Mouse (Mus musculus): ENCODE data around the gene Vill.

The Vill gene

DNA sequence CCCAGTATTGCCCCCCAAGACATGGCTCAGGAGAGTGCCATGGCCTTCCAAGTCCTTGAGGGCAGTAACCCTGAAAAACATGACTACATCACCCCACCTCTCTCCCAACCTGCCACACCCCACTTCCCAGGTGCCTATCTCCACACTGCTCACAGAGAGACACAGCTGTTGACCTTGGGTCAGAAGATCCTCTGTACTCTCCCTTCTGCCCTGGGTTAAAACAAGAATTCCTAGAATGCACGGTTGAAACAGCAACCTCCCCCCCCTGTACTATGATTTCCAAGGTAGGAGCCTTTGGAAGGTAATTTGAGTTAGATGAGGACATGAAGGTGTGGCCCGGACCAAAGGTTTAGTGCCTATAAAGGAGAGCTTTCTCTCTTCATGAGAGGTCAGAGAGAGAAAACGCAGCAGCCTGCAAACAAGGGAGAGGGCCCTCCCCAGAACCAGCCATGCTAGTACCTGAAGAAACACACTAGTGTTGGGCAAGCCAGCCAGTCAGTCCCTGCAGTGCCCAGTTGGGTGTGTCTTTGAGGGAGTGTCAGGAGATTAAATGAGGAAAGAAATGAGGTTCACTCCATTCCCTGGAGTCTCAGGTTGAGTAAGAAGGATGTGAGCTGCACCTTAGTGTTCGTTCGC is 27.6 kb downstream of the Vill start:
- DNase-seq (ENCODE audit: low read depth, low spot score), result no peak

DNA sequence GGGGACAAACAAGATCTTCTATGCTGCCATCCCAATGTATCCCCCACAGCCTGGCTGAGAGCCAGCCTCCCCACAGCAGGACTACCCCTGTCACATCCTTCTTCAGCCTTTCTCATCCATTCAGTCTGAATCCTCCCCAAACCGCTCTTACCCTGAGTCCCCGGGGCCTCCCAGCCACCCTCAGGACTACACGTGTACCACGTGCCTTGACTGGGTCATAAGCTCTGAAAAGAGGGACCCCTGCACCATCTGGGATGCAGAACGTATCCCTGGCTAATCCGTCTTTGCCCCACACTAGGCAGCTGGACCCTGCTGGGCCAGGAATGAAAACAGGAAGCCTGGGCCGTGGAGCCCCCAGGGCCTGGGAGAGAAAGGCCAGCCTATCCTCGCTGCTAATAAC is 29.5 kb downstream of the Vill start:
- peak; percentile 52 for DNase-seq (ENCODE audit: low read depth, low spot score)

DNA sequence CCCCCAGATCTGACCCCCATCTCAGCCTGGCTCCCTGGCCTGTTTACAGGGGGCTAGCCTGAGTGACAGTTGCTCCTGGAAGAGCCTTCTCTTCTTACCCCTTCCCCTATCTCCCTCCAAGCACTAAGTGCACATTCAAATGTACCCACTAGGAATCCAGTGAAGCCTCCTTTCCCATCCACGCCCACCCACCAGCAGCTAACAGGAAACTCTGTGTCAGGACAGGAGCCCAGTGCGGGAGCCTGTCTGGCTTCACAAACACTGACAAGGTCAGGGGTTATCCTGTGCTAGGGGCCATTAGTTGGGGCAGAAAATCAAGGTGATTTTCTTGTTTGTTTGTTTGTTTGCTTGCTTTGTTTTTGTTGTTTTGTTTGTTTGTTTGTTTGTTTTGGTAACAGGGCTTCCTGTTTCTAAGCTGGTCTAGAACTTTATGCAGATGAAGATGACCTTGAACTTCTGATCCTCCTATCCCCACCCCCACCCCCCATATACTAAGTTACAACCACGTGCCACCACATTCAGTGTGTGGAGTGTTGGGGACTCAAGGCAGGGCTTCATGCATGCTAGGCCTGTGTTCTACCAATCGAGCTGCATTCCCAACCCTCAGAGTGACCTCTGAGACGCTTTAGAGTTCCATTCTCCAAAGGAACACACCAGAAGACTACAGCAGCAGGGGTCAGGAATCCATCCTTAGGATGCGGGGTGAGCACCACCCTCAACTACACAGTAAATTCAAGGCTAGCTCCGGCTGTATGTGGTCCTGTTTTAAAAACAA is 30.3 kb downstream of the Vill start:
- no peak for DNase-seq (ENCODE audit: low read depth, low spot score)

DNA sequence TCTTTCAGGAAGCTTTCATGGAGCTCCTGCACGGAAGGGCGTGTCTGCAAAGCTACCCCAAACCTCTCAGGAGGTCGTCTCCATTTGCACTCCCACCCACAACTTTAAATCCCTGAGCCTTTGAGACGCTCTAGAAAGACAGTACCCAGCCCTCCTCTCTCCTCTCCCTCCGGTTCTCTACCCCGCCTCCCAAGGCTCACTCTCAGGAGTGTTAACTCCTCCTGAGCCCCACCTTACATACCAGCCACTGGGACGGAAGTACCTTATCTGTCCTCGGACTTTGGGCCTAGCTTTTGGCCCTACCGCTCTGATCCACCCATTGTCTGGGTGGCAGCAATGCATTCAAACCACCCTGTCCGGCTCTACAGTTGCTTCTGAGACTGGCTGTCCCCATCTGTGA is 31.4 kb downstream of the Vill start:
- DNase-seq (ENCODE audit: low read depth, low spot score), result no peak

DNA sequence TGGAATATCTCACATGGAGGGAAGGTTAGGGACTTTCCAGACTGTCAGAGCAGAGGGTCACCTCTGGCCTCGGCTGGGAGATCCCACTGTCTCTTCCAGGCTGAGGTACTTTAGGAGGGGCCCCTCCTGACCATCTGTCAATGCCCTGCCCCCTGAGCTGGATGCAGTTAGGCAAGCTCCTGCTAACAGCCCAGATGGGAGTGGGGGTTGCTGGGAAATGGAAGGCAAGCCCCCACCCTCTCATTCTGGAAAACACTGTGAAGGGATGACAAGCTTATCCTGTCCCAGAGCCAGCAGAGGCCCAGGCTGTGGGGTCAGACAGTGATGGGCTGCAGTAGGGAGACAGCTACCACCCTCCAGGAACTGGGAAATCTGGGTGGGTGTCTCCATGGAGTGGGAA is 33.9 kb downstream of the Vill start:
- DNase-seq (ENCODE audit: low read depth, low spot score), result peak; percentile 46

DNA sequence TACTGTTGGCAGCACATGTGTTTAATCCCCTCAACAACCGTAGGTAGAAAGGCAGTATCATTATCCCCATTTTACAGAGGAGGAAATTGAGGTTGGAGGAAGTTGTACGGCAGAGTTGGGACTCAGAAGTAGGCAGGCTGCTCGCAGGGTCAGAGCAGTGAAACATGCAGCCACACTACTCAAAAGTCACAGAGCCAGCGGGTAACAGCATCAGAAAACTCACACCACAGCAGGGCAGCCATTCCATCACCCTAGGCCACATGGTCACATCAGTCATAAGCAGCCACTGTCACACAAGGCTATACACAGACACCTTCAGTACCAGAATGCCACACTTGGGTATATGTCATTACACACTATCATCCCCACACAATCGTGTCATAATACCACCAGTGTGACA is 34.7 kb downstream of the Vill start:
- DNase-seq (ENCODE audit: low read depth, low spot score), result no peak

DNA sequence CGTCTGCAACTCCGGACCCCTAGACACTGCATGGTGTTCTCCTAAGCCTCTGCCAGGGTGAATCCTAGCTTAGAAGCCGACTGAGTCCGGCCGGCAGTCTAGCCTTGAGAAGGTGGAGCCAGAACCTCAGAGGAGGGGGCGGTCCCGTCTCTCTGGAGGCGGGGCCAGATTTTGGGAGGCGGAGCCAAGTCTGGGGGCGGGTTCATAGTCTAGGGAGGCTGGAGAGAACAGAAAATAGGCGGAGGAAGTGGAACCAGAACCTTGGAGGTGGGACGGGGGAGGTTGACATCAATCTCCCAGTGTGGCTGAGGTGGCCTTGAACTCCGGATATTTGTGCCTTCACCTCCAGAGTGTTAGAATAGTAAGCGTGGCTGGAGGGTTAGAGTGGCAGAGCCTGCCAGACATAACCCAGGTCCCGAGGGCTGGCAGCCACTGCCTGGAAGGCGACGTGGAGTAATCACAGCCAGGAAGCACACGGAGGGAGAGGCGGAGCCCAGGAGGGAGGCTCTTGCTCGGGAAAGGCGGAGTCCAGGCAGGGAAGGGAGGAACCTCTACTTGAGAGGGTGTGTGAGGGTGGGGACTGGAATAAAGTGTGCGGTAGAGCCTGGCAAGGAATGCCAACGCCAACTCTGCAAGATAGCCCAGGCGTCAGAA is 35.7 kb downstream of the Vill start:
- peak; percentile 87 for DNase-seq (ENCODE audit: low read depth, low spot score)

DNA sequence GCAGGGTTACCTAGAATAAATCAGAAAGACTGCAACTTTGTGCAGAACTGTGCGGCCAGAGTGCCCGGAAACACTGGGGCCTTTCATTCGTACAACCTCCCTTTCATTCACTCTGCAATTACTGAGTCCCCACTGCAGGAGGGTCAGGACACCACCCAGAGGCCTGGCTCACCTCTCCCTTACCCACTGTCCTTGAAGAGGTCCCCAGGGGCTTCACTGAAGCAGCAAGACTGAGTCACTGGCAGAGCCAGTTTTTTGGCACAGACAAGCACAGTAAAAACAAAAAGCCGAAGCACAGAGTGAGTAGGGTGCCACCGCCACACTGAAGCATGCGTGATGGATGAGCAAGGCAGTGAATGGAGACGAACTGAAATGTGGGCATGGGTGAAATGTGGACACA is 36.9 kb downstream of the Vill start:
- no peak for DNase-seq (ENCODE audit: low read depth, low spot score)

DNA sequence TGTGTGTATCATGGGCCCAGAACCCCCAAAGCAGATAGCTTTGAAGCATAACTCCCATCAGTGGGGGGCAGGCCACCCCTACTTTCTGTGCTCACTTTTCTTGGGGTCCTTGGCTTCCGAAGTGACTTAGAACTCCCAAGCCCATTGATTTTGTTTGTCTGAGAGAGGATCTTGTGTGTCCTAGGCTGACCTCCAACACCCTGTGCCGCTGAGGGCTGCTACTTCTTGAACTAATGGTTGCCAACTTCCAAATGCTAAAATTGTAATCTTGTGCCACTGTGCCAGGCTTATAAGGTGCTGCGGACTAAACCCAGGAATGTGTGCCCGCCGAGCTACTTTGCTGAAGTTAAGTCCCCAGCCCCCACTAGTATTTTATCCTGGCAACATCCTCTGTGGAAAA is 37.9 kb downstream of the Vill start:
- DNase-seq (ENCODE audit: low read depth, low spot score), result no peak

DNA sequence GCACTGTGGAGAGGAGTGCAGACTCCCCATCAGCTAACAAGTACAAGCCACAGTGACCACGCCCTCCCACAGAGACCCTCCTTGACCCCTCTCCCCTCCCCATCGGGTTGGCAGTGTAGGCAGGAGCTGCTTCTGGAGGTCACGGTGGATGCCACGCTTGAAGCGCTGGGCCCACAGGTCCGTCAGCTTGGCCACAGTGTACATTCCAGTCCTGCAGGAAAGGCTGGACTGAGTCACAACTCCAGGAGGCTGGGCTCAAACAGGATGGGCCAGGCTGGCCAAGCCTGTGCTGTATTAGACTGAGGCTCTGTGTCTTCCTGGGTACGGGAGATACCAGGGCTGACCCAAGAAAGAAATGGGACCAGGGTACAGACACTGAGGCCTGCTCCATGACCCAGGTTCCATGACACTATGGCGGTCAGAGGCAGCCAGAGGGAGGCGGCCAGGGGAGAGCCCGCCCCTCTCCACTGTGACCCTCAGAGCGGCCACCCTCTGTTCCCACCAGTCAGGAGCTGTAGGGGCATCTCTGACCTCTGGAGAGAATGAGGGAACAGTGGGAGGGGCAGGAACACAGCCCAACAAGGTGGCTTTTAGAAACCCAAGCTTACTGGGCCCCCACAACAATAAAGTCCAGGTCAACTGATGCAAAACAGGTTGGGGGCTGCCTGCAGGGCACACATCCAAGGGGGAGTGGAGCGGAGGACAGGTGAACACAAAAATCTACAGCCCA is 39.2 kb downstream of the Vill start:
- DNase-seq (ENCODE audit: low read depth, low spot score), result no peak

DNA sequence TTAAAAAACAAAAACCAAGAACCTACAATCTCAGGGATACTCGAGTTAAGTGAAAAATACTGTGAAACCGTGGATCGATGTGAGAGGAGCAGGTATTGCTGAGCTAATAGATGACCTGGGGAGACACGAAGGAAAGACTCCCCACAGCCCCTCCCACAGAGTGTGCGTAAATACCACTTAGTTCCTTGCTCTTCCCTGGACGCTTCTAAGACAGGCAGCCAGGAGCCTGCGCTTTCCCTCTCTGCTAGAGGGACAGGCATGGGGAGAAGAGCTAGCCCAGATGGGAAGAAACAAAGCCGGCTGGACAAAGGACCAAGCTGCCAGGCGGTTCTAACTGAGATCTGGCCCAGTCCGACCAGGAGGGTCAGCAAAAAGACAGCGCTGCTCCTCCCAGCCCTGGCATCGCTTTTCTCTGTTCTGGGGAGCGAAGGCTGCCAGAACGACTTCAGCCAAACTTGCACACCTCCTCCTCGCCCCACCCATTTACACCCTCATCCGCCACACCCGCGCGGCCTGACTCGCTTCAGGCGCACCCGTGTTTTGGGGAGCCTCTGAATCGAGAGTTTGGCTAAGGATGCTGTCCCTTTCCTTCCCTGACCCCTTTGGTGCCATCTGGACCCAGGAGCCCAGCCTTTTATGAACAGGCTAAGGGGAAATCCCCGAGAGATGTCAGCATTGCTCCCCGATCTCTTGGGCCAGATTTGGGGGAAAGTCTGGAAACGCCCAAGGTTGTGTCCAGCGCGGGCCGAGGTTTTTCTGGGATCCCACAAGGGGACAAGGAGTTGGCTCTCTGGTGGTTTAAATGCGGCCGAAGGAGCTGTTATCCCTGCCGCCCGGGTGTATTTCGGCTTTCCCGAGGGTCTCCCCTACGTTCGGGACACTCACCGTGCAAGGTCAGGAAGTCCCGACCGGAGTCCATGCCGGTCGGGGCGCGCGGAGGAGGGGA is 40.2 kb downstream of the Vill start:
- DNase-seq (ENCODE audit: low read depth, low spot score), result no peak

DNA sequence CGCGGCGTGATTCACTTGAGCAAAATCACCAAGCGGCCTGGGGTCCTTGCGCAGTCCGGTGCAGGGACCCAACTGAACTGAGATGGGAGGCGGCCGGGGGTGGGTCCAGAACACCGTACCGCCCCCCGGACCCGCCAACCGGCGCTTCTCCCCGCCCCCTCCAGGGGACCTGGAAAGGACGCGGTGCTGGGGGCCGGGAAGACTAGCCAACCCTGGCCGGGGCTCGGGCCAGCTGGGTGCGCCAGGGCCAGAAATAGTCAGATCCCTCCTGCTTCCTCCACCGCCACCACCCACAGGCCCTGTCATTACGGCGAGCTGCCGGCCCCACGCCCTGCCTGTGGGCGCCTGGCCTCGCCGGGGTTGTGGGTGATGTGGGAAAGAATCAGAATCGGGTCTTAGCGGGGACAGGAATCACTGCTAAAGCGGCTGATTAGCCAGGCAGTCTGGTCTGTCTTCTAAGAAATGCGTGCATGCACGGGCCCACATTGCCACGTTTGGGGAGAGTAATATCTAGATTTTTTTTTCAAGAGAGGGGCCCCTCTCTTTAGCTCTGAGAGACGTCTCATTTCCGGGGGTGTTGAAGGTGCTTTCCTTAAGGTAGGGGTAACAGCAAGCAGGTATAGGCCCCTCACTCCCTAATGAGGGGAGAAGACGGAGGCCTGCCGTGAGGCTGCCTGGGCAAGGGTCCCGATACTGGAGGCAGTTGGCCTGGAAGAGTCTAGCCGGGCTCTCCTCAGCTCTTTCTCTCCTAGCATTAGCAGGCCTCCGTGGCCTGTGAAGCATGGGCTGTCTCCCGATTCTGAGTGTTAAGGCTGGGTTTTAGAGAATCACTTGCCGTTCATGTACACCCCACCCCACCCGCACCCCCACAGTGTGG is 41.1 kb downstream of the Vill start, which contains the start of gene Plcd1:
Gene Plcd1 (minus strand): TSS at position 84 of the 877 bp plus-strand sequence.
- no peak for DNase-seq (ENCODE audit: low read depth, low spot score)

DNA sequence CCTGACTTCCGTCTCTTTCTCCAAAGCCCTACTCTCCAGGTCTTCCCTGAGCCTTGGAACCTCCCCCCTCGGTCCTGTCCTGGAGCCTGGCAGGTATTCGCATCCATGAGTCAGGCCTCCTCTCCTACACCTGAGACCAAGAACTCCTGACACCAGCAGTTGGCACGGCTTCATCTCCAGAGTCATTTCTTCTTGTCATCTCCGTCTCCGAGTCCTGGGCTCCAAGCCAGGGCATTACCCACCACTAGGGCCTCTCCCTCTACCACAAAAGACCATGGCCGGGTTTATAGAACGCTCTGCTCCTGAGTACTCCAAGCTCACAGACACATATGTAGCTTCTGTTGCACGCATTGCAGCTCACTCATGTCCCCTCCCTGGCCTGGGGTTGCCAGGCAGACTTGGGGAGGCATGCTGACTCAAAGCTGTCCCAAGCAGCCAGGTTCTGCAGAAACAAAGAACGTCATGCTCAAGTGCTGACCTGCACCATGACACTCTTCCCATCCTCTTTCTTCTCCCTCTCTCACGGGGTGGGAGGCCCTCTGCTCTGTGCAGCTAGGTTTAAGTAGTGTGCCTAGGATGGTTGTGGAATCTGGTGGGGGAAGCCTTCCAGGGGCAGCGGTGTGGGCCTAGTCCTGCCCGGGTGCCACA is 42.0 kb downstream of the Vill start:
- no peak for DNase-seq (ENCODE audit: low read depth, low spot score)

DNA sequence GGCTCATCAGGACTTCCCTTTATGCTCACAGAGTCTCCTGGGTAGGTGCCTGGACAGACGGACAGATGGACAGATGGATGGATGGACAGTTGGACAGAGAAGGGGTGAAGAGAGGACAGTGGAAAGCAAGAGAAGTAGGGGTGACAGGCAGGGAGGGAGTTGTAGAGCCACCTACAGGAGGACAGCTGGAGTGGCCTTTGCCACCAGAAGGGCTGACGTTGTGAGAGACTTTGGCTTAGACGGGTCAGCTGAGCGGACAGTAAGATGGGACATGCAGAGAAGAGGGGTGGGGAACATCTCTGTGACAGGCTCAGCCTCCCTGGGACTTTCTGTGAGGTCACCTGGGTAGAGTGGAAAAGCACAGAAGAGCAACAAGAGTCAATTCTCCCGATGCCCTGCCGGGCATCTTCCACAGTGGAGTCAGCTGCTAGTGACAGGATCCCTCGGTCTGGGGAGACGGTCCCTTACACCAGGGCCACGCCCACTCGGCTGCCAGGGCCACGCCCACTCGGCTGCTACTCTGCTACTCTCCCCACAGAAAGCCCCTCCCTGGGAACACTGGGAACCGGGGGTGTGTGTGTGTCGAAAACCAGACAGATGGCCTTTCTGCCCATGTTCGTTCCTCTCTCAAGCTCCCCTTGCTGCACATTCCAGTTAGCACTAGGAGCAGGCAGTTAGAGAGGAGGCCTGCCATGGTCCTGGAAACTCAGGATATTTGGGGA is 47.8 kb downstream of the Vill start:
- DNase-seq (ENCODE audit: low read depth, low spot score), result no peak

DNA sequence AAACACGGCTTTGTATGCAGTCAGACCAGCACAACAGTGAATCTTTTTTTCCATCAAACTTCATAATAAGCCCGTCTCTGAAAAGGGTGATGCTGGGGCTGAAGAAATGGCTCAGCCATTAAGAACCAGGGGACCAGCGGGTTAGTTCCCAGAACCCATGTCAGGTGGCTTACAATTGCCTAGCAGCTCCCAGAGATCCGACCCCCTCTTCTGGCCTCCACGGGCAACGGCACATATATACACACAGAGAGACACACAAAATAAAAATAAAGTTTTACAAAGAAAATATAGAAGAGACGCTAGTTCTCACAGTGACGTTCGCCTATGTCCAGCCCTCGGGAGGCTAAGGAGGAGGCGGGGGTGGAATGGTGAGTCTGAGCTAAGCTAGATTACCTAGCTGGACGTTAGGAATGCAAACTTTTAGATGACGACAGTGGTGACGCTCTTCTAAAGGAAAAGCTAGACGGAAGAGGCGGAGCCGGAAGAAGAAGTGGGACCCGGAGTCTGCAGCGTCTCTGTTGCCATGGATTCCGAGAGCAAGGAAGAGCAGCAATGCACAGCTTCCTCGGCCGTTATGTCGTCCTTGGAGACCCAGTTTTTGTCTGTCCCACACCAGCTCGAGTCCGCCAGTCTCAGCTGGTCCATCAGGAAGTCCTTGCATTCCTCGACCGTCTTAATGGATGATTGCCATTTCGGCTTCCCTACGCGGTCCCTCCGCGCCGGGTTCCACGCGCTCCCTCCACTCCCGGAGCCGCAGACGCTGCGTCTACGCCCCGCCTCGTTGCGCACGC is 49.6 kb downstream of the Vill start, which contains the start of gene Dlec1:
Gene Dlec1 (plus strand): TSS at position 487 of the 791 bp plus-strand sequence.
- DNase-seq (ENCODE audit: low read depth, low spot score), result no peak

DNA sequence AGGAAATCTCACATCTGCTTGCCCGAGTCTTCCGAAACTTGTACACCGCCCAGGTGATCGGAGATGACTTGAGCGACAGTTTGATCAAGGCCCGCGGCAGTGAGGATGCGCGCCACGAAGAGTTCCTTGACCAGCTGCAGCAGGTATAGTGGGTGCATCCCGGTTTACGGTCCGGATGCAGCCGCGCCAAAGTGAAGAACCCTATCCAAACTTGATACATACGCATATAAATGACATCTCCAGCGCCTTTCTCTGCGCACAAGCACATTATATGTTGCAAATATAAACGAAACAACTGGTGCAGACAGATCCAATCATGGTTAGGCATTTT is 50.2 kb downstream of the Vill start:
- DNase-seq (ENCODE audit: low read depth, low spot score), result no peak

DNA sequence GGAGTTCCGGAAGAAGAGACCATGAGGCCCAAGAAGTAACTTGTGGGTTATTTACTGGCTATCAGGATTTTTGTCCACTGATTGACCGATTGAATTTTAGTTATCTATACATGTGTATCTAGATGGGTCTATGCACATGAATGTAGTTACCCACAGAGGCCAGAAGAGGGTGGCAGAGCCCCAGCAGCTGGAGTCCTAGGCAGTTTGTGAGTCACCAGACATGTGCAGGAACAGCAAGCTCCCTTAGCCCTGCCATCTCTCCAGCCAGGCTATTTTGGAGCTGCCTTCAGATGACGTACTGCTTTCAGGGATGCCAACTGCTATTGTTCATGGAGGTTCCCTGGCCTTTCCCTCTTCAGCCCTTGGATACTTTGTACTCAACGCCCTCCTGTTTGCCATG is 55.0 kb downstream of the Vill start:
- no peak for DNase-seq (ENCODE audit: low read depth, low spot score)

DNA sequence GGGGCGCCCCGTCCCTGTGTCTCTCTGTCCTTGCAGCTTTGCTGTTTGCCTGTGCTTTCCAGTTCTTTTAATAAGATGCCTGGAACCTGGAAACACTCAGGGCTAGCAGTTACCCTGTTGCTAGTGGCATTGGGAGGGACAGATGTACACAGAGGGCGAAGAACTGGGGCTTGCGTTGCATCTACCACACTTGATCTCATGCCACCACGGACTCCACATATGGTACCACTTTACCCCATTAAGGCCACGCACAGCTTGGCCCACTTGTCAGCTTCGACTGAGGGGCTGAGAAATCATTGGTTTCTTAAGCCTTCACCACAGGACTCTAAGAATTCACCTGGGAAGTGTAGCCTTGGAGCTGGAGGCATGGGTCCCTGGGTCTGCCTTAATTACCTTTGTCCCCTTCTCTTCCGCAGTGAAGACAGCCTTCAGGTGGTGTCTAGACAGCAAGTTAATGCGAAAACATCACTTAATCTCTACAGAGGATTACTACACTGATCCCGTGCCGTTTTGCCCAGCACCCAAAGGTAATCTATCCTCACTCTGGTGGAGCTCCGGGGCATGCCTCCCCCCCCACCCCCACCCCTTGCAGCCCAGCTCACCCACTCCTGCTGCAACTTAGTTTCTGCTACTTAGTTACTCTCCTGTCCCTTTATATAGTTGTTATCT is 57.2 kb downstream of the Vill start:
- DNase-seq (ENCODE audit: low read depth, low spot score), result no peak

All from retina, postnatal 7 days (tissue).